Mouse (Mus musculus): ENCODE results near the gene Ptprm.

The Ptprm gene

GRCm38 (mm10) chr17:66783075-66783492 is 571.2 kb downstream of the Ptprm start:
- DNase-seq (ENCODE audit: low read depth, low spot score): peak; percentile 26

DNA sequence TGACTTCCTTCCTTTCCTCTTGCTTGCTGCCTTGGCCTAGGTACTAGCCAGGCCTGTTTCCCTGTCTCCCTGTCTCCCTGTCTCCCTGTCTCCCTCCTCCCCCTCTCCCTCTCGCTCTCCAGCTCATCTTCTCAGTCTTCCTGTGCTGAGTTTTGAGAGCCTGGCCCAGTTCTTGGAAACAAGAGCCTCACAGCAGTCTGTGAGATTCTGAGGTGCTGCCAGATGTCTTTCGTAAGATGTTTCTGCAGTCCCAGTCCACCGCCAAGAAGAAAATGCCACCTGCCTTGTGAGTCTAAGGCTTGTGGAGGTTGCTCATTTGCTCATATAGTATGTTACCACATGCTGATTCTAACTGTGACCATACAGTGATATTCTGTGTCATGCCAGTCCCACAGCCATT is 572.3 kb downstream of the Ptprm start:
- peak; percentile 91 for DNase-seq (ENCODE audit: low read depth, low spot score)

GRCm38 (mm10) chr17:66779026-66779425 is 575.2 kb downstream of the Ptprm start:
- DNase-seq (ENCODE audit: low read depth, low spot score): no peak

- DNase-seq (ENCODE audit: low read depth, low spot score): no peak
Measured at GRCm38 (mm10) chr17:66769365-66770363, 584.6 kb downstream of the Ptprm start.

DNA sequence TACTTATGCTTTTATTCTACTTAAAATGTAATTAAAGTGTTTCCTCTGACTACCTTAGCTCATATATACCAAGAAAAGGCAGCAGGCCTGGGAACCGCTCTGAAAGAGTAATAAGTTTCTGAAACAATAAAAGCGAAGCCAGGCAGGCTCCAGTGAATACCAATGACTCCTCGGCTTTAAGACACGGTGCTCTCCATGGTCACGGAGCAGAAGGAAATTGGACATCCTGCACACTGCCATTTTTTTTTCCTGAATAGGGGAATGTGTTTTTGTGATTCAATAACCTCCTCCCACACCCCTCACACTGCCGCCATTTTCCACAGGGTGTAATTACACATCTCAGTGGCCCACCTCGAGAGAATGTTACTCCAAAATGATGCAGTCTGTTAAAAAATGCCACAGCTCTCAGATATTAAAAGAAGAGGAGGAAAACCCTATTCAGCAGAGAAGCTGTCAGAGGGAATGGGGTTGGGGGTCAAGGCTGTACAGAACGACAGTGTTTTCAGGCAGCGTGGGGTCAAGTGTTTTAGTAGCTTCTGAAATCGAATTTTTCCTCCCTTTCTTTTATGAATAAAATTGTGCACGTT is 585.5 kb downstream of the Ptprm start:
- no peak for DNase-seq (ENCODE audit: low read depth, low spot score)

- no peak for DNase-seq (ENCODE audit: low read depth, low spot score)
Measured at GRCm38 (mm10) chr17:66766166-66766565, 588.1 kb downstream of the Ptprm start.

DNA sequence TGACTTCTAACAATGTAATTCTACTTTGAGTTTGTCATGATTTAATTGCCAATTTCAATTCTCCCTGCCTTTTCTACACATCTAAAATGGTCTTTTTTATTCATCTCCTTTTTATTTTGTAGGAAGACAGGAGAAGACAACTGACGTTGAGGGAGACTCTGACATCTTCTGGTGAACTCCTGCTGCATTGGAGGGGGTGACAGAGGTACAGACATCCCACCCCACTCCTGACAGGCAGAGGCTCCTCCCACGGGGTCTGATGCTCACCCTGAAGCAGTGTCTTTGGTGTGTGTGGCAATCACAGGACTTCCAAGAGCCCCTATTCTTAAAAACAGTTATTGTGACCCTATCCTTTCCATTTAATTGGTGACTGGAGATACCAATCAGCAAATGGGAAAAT is 589.8 kb downstream of the Ptprm start:
- no peak for DNase-seq (ENCODE audit: low read depth, low spot score)

DNA sequence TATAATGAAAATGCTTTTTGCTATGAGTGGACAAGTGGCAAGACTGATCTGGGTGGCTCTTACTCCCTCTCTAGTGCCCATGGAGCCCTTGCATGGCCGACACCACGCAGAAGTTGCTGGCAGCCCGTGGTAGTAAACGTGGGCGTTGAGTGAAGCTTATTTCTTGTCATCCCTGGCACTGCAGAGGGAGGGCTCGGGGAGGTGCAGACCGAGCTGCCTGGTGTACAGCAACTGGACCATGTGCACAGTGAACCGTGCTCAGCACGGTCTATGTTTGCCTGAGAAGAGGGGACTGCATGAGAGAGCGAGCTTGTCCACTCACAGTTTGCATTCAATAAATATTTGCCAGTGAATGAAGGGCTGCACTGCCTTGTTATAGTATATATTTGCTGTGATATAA is 591.5 kb downstream of the Ptprm start:
- DNase-seq (ENCODE audit: low read depth, low spot score): no peak

DNA sequence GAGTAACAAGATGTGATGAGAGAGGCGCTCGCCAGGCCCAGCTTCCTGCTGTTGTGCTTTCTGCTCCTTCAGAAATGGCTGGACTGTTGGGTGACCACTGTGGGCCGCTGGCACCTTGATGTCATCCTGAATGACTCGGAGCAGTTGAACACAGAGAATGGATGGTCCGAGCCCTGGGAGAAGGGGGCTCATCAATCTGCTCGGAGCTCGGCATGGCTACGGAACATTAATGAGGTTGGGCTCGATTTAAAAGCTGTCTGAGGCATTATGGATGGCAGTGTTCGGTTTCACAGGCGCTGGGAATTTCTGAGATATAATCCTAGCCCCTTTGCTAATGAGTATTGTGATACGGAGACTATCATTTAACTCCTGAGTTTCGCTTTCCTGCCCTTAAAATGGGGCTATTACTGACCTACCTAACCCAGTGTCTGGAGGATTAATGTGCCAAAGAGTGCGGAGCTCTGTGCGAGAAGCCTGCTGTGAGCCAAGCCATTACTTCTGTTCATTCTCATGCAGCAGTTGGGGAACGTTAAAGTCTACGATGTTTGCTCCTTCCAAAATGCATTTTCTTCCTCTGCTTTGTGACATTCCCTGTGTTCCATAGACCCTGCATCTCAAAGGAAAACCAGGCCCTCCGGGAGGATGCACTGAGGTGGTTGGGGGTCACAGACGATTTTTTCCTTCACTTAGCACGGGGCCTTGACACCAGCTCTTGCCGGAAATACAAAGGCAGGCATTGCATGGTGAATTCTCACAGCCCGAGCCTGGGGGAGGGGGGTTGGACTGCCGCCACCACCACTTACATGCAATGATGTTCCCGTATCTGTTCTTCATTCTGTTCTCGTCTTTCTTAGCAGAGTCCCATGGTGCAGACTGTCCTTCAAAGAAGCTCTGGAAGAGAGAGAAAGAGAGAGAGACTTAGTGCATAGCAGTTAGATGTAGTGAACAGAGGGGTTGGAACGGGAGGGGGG is 592.6 kb downstream of the Ptprm start:
- no peak for DNase-seq (ENCODE audit: low read depth, low spot score)

- peak; percentile 29 for DNase-seq (ENCODE audit: low read depth, low spot score)
Measured at GRCm38 (mm10) chr17:66757025-66757511, 597.2 kb downstream of the Ptprm start.

DNA sequence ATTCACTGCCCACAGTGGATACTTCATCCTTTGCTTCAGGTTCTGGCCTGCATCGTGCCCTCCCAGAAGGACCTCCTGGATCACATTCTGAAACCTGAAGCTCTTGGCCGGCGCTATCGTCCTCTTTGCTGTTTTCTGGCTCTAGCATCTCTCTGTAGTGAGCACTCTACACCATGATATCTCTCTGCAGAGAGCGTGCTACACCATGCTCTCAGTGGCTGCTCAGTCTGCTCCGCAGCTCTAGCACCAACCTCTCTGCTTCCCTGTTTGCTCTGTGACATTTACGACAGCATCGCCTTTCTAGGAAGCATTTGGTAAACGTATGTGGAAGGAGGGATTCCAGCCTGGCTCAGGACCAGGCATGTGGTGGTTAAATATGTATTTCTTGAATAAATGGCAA is 597.8 kb downstream of the Ptprm start:
- DNase-seq (ENCODE audit: low read depth, low spot score): no peak

GRCm38 (mm10) chr17:66755191-66755654 is 599.0 kb downstream of the Ptprm start:
- DNase-seq (ENCODE audit: low read depth, low spot score): peak; percentile 66

GRCm38 (mm10) chr17:66754208-66754865 is 599.9 kb downstream of the Ptprm start:
- DNase-seq (ENCODE audit: low read depth, low spot score): no peak

DNA sequence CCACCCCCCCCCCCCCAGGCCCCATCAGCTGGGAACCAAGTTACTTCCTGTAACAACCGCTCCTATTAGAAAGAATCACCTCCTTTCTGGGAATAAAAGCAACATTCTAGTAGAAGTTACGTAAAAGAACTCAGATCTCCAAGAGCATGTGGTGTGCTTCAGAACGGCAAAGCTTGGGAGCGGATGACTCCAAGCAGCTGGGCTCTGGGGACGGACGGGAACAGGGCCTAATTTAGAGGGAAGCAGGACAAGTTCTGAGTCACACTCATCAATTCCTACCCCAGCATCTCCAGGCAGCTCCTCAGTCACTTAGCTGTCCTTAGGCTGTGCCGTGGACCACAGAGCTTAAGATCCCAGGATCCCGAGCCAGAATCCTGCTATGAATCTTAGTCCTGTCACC is 602.5 kb downstream of the Ptprm start:
- DNase-seq (ENCODE audit: low read depth, low spot score): peak; percentile 75

DNA sequence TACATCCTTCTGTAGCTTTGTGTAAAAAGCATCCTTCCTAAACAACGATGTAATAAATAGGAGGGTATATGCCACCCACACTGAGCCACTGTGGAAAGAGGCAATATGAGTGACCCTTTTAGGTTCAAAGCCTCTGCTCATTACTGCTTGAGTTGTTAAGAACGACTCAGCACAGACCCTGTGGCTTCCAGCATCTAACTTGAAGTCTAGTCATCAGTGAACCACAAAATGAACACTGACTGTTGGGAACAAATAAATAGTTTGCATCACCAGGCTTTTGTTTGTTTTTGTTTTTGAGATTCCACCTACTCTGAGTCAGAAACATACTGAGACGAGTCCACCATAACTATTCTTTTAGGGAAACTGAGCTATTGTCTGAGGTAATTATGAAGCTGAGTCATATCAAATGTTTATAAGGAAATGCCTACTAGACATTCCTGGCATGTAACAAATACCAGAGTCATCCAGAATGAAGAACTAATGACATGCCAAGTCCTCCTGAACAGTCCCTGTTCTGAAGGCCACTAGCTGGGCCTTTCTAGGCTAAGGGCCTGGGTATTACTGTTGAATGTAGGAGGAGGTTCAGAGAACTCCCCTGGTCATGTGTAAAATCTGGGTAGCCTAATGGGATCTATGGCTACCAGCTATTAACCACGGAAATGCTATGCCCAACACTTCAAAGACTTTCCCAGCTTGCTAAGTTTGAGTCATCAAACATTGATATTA is 603.6 kb downstream of the Ptprm start:
- no peak for DNase-seq (ENCODE audit: low read depth, low spot score)

GRCm38 (mm10) chr17:66749976-66750375 is 604.3 kb downstream of the Ptprm start:
- DNase-seq (ENCODE audit: low read depth, low spot score): no peak

DNA sequence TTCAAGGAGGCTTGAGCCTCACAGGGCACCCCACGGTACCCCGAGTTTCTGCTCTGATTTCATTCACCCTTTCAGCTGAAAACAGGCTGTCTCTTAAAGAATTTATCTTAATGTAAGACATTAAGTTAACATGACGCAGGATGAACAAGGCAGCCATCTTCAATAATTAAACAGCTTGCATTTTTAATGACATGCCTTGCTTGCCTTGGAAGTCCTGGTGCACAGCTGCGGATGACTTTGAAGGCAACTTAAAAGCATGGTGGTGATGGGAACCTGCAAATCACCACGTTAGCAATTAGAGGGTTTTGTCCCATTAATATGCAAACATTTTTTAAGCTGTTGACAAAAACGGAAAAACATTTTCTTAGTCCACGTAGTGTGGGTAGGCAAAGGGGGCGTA is 607.8 kb downstream of the Ptprm start:
- DNase-seq (ENCODE audit: low read depth, low spot score): no peak

DNA sequence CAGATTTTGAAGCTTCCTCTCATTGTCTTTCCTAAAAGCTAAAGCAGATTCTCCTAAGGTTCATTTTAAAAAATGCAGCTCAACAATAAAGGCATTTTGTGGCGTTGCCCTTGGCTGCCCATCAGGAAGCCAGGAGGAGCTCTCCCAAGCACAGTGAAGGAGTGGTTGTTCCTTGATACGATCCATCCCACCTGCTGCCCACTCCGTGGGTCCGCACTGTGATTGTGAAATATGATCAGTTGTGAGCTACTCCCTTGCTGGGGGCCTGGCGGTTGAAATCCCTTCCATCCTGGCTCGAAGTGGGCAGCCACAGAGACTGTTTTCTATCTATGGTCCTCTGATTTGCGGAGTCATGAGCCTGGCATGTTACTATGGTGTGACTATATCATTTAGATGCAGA is 610.9 kb downstream of the Ptprm start:
- DNase-seq (ENCODE audit: low read depth, low spot score): no peak

DNA sequence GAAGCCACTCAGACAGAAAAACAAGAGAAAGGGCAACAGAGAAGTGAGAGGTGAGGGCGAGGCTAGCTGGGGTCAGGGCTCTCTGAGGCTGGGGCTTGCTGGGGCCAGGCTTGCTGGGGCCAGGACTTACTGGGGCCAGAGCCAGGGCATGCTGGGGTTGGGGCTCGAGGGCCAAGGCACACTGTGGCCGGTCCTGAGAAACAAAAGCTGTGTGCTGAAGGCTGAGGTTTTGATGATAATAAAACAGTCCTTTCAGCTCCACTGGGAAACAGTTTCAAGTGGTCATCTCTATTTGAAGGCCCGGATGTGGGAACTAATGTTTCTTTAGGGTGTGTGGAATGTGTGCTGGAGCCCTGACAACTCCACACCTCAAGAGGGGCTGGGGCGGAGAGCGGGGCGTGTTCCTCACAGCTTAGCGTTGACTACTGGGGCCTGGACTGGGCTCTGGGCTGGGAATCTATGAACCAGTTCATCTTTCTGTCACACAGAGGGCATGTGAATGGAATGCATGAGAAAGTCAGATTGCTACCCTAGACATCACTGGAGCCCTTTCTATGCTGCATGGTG is 615.4 kb downstream of the Ptprm start:
- no peak for DNase-seq (ENCODE audit: low read depth, low spot score)

- no peak for DNase-seq (ENCODE audit: low read depth, low spot score)
Measured at GRCm38 (mm10) chr17:66738331-66738730, 615.9 kb downstream of the Ptprm start.
